Mouse (Mus musculus) ES-E14 (cell line): ENCODE measurements around the gene Spata9. TPM values are rescaled to one million over a fixed set of nuclear protein-coding genes. Genes with fewer than 3 reads are reported as not detected.

Experiments used
- DNase-seq: peaks from one replicate; pipeline ENCODE4 v3.0.0-alpha.2; 2013; ENCODE audit warnings: low read depth, low spot score
- H3K27ac ChIP-seq: 2 replicates; pipeline ENCODE4 v1.5.1; 2012; ENCODE audit warnings: low read depth, mild to moderate bottlenecking, low read length, moderate library complexity, mixed read lengths; ENCODE audit not compliant: poor library complexity, insufficient read depth, severe bottlenecking
- H3K36me3 ChIP-seq: 2 replicates; pipeline ENCODE4 v1.6.1; 2012; ENCODE audit warnings: mild to moderate bottlenecking, low read length, moderate library complexity, mixed read lengths; ENCODE audit not compliant: control insufficient read depth, poor library complexity, insufficient read depth, severe bottlenecking
- H3K4me1 ChIP-seq, 2 experiments: fragments of 150-350 bp in 1 of 2; sonication (generic) in 1 of 2; 2 replicates each; pipeline ENCODE4 v1.6.1; 2012; ENCODE audit warnings: low read length in 2 of 2, mild to moderate bottlenecking in 1 of 2, mixed read lengths in 1 of 2; ENCODE audit not compliant: control insufficient read depth in 2 of 2, insufficient read depth in 2 of 2, poor library complexity in 1 of 2
- H3K4me3 ChIP-seq, 2 experiments: fragments of 150-350 bp in 1 of 2; sonication (generic) in 1 of 2; 2 replicates each; pipeline ENCODE4 v1.5.1; 2012; ENCODE audit warnings: low read length in 2 of 2, low read depth in 1 of 2, mild to moderate bottlenecking in 1 of 2, mixed read lengths in 1 of 2; ENCODE audit not compliant: insufficient read depth in 1 of 2, poor library complexity in 1 of 2, severe bottlenecking in 1 of 2
- H3K9ac ChIP-seq: 2 replicates; pipeline ENCODE4 v1.6.1; 2012; ENCODE audit warnings: low read depth, mild to moderate bottlenecking, low read length, mixed read lengths; ENCODE audit not compliant: poor library complexity, insufficient read depth, severe bottlenecking
- H3K9me3 ChIP-seq: fragments of 150-350 bp; sonication (generic); 2 replicates; pipeline ENCODE4 v1.6.1; 2012; ENCODE audit warnings: low read depth, mild to moderate bottlenecking, low read length; ENCODE audit not compliant: control insufficient read depth, insufficient read depth
- CHD2 ChIP-seq: IDR thresholded peaks from 2 replicates; pipeline ENCODE4 v1.6.1; 2014; ENCODE audit warnings: mild to moderate bottlenecking, low read depth, low read length, inconsistent platforms
- HCFC1 ChIP-seq: IDR thresholded peaks from 2 replicates; pipeline ENCODE4 v1.6.1; 2012; ENCODE audit warnings: low read length, inconsistent platforms, borderline replicate concordance; ENCODE audit not compliant: insufficient read depth
- MAFK ChIP-seq: IDR thresholded peaks from 2 replicates; pipeline ENCODE4 v1.6.1; 2014; ENCODE audit warnings: mild to moderate bottlenecking, low read depth, low read length, inconsistent platforms; ENCODE audit not compliant: insufficient read depth
- ZC3H11A ChIP-seq: IDR thresholded peaks from 2 replicates; pipeline ENCODE4 v1.6.1; 2012; ENCODE audit warnings: low read depth, mild to moderate bottlenecking, inconsistent platforms, low read length, borderline replicate concordance
- ZNF384 ChIP-seq: IDR thresholded peaks from 2 replicates; pipeline ENCODE4 v1.6.1; 2012; ENCODE audit warnings: low read depth, low read length, inconsistent platforms
- in situ Hi-C, 2 experiments: fragments of 600-800 bp; cut with MboI; formaldehyde crosslinking; loops; one replicate each; pipeline ENCODE4 v1.15.1; 2025; ENCODE audit warnings: low sequenced_read_pairs in 2 of 2, inconsistent platforms in 1 of 2; ENCODE audit not compliant: unreplicated experiment in 2 of 2
- total RNA-seq: library from RNA; depleted of rRNA; stranded (reverse); fragments of 300-350 nt; gene quantifications from 2 replicates; pipeline ENCODE4 v1.2.3, GENCODE M21; 2012

Spata9 gene
- total RNA-seq, 1 experiment: not detected

- TF ChIP-seq HCFC1: no peak
- no peak for TF ChIP-seq ZNF384
- Histone ChIP-seq H3K27ac (no peak overlapping the region), H3K9me3 (no peaks in the 10 kb centered on the region), H3K4me3 (no peak overlapping the region), H3K9ac (no peak overlapping the region), H3K4me1 (no peaks in the 10 kb centered on the region), H3K36me3 (no peaks in the 10 kb centered on the region)
- in situ Hi-C loops: no loop called here
- no peak for DNase-seq
Measured at GRCm38 (mm10) chr13:75931073-75931472, 35.9 kb upstream of the Spata9 start.

DNA sequence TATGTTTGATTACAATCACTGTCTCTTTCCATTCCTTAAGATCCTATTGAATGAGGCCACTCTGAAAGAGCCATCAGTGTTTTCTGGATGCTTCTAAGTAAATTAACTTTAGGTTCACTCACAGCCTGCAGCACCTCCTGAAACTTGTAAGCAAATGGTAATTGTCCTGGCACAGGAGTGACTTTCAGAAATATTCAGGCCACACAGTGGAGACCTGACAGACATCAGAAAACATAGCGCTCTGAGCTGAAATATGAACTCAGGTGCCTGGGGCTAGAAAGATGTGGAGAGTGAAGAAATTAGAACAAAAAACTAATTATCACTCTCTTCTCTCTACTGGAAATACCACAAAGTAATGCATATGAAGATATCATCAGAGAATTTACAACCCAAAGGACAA is 33.7 kb upstream of the Spata9 start:
- Histone ChIP-seq H3K27ac (no peak overlapping the region), H3K4me3 (no peak overlapping the region), H3K4me1 (no peaks in the 10 kb centered on the region), H3K9me3 (no peaks in the 10 kb centered on the region), H3K36me3 (no peaks in the 10 kb centered on the region), H3K9ac (no peak overlapping the region)
- no peak for DNase-seq
- no peak for TF ChIP-seq ZNF384
- no peak for TF ChIP-seq HCFC1
- TF ChIP-seq ZC3H11A: no peak
- no peak for TF ChIP-seq MAFK
- no peak for TF ChIP-seq CHD2
- in situ Hi-C loops: no loop called here

DNA sequence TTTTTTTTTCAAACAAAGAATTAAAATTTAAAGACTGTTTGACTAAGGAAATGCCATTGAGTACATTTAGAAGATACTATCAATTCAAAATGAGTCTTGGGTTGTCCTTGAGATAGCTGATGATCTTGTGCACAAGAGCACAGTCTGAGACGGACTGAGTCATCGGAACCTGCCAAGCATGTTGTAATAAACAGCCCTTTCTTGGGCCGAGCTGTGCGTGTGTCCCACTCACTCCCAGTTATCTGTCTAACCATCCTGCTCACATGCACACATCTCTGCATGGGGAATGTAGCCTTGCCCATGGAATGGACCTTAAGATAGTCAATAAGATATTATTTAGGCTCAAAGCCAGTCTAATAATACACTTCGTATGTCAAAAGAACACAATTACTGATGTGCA is 28.1 kb upstream of the Spata9 start:
- no peaks in the 10 kb centered on the region for H3K9me3 ChIP-seq
- peaks cover 0 to 2% of the 10 kb centered on the region in 2 experiments; a peak in 2 of 4 replicates for H3K4me1 ChIP-seq
- no peak overlapping the region for H3K27ac ChIP-seq
- H3K36me3 ChIP-seq: no peaks in the 10 kb centered on the region
- no peak overlapping the region for H3K4me3 ChIP-seq
- no peak for DNase-seq
- no peak overlapping the region for H3K9ac ChIP-seq
- in situ Hi-C loops: no loop called here
- TF ChIP-seq HCFC1 (no peak), CHD2 (no peak), ZC3H11A (no peak), ZNF384 (no peak), MAFK (no peak)

GRCm38 (mm10) chr13:75940791-75941517 is 26.0 kb upstream of the Spata9 start:
- DNase-seq: no peak
- in situ Hi-C loops: no loop called here
- peaks cover 0 to 2% of the 10 kb centered on the region in 2 experiments; a peak in 2 of 4 replicates for H3K4me1 ChIP-seq
- no peaks in the 10 kb centered on the region for H3K36me3 ChIP-seq
- no peak overlapping the region for H3K4me3 ChIP-seq
- H3K9me3 ChIP-seq: no peaks in the 10 kb centered on the region
- no peak overlapping the region for H3K9ac ChIP-seq
- TF ChIP-seq ZC3H11A: no peak
- TF ChIP-seq HCFC1: no peak
- TF ChIP-seq ZNF384: no peak
- no peak for TF ChIP-seq MAFK
- TF ChIP-seq CHD2: no peak
- H3K27ac ChIP-seq: no peak overlapping the region
